Mouse (Mus musculus): Measurements from ENCODE around the gene Ly6g6d.
"Not testable (repeated sequence)": the region's sequence is repeated elsewhere in the genome, so short reads cannot be mapped to it uniquely, and the experiment has no call there.

Gene Ly6g6d

DNA sequence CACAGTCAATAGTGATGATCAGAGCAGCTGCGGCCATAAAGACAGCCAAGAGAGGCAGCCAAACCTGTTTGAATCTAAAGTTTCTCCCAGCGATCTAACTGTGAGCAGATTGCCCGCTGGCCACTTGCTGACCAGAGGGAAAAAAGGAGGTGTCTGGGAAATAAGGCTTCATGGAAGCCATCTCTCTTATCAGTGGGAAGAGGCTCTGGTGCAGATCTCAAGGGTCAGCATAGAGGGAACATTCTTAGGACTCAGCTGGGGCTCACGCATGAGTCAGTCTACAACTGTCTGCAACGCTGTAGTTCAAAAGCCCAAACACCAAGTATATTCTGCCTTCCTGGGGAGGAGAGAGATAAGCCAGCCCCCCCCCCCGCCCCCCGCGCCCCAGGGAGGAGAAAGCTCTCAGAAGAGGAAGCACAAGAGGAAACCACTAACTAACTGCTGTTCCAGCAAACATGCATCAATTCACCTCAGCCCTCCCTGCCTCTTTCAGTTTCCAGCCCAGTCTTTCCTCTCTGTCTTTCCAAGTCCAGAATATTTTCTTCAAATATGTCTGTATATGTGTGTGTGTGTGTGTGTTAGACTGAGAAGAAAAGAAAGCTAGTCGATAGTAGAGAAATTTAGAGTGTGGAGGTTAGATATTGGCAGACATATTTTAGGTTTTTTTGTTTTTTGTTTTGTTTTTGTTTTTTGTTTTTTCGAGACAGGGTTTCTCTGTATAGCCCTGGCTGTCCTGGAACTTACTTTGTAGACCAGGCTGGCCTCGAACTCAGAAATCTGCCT is 29.5 kb downstream of the Ly6g6d start:
- DNase-seq = no peak

DNA sequence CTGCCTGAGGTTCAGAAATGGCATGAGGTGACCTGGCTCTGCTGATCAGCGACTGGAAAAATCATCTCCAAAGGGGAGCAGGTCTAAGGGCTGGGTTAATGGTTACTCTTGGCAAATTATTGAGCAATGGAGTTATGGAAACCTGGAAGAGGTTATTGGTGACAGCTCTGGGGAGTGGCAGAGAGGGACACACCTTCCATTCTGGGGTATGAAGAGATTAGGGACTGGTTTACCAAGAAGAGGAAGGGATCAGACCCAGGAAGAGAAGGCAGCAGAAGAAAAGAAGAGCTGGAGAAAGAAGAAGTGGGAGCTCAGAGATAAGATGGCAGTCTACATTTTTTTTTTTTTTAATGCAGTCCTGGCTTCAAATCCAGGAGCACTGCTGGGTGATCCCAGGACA is 30.2 kb downstream of the Ly6g6d start:
- peak in 1 of 2 experiments; percentile 54 for DNase-seq

DNA sequence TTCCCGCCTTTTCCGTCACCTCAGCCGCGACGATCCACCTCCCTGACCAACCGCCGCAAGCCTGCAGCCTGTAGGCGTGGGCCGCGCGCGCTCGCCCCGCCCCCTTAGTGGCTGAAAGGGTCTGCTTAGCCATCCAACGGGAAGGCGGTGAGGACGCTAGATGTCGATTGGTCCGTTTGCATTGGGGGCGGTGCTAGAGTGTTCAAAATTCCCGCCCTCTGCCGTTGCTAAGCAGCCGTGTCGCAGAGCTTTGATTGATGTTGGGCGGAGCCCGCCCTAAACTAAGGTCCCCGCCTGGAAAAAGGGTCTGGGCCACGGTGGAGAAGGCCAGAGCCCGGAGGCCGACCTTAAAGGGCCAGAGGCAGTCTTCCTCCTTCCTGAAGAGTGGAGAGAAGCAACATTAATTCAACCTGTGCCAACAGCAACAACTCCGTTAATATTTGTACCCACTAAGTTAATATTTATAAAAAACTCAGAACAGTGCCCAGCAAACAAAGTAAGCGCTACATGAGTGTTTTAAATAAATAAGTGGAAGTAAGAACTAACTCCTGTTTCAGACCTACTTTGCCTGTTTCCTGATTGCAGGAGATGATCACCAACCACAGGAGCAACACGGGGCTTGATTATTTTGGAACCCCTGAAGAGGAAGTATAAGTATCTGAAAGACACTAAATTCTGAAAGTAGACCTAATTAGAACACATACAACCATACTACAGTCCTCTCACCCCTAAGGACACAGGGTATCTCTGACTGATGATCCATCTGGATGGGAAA is 31.0 kb downstream of the Ly6g6d start, which contains the start of gene Msh5:
Msh5 (minus strand) TSS at position 65 of the 775 bp plus-strand sequence.
- DNase-seq = peak; percentile 99

DNA sequence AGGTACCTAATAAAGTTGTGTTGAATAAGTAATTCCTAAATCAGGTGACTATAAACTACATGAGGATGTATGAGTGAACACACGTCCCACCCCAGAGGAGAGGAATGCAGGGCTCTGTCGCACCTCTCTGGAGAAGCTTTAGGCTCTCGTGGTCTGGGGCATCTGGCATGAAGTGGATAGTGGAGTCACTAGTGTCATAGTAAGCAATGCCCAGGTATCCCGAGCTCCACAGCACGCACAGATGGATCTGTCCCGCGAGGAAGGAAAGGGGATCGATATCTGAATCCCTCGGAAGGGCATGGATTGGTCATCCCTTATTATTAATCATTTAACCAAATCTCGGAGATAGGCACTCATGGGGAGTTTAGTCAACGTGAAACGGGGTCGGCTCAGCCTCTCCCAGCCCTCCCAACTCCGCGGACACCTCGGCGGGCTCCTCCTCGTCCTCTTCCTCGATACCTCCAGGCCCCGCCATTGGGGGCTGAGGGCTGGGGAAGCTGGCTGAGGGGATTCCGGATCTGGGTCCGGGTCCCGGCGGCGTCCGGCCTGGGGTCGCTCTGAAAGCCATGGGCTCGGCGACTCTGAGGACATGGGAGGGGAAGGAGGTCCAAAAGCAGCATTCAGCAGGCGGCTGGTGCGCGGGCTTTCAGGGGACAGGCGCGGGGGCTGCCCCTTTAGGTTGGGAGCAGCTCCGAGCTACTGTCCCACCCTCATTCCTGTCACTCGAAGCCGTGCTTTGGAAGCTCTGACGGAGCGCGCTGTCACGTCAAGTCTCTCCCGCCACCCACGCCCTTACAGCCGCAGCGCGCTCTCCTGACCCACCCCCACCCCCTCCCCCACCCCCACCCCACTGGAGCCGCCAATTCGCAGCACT is 31.8 kb downstream of the Ly6g6d start:
- no peak for DNase-seq

DNA sequence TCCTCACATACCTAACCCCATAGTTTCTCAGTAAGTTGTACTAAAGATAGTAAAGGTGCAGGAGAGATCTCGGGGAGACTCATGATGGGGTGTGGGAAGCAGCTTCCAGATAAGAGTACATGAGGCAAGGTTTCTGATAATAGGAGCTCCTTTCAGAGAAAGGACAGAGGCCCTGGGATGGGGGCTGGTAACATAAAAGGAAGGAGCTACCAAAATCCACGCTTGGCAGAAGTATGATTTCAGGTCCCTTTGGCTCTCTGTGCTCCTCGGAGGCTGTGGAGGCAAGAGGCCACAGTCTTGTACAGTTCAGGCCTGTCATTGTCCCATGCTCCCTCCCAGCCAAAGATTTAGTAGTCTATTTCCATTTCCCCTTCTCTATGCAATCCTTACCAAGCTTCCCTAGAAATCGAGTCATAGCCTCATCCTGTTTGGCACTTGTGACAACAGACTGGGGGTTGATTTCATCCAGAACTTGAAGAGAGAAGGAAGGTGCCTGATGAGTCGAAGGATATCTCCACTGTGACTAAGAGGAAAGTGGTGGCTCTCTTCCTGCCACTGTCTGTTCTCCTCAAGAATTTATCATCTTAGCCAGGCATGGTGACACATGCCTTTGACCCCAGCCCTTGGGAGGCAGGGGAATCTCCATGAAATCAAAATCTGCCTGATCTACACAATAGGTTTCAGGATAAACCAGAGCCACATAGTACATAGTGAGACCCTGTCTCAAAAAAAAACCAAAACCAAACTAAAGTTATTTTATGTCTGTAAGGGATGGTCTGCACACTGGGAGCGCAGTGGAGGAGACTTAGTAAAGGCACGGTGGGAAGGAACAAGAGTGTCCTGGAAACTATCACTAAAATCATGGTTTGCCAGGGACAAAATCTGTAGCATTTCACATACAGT is 32.7 kb downstream of the Ly6g6d start:
- no peak for DNase-seq

DNA sequence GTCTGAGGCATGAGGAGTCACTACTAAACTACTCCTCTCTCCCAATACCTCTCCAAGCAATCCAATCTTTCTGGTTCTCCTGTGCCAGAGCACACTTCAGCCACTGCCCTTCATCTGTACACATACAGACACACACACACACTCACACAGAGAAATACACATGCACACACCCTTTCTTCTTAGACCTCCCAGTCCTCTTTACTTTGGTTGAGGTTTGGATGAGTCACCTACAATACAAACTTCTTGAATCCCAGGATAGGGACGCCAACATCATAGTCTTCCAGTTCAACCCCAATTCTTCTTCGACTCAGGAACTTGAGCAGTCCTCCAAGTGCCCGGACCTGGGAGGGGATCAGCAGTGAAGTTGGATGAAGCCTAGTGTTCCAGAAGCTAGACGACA is 34.1 kb downstream of the Ly6g6d start:
- DNase-seq = no peak

DNA sequence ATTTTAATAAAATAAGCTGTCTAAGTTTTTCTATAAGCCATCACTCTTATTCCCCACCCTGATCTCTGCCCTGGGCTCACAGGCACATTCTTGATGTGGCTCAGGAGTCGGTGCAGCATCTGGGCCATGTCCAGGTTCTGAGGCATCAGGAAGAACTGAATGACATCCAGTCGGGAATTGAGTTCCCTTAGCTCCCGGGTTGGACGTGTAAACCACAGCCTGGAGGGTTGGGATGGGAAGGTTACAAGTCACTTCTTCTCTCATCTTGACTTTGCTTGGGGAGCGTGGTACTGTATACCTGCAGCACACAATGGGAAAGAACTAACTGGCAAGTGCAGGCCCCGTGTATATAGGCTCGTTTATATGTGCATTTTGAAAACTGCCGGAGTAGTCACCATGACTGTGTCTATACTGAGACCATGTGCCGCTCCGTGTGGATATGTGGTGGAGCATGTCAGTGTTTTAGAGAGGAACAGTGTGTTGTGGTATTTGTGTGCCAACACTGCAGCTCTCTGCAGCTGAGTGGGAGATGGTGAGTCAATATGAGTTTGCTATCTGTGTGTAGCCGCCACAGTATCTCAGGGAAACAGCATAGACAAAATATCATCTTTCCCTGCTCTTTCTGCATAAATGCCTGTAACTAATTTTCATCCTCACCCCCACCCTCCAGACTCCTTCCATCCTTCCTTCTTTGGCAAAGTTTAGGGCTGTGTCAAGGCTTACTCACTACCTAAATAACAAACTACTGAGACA is 38.6 kb downstream of the Ly6g6d start:
- DNase-seq = no peak

DNA sequence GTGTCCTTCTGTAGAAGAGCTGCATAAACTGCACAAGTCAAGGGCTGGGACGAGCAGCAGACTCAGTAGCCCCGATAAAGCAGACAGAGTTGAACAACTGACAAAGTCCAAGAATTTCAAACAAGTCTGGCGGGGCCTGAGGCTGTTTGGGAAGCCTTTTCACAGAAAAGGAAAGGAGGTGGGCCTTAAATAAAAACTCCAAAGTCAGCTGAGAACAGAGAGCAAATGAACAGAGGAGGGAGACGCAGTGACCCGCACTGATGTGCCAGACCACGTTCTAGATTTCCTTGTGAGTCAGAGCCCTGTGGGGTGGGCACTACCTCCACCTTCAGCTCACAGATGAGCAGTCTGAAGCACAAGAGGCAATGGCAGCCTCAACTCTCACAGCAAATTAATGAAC is 43.0 kb downstream of the Ly6g6d start:
- DNase-seq = no peak

DNA sequence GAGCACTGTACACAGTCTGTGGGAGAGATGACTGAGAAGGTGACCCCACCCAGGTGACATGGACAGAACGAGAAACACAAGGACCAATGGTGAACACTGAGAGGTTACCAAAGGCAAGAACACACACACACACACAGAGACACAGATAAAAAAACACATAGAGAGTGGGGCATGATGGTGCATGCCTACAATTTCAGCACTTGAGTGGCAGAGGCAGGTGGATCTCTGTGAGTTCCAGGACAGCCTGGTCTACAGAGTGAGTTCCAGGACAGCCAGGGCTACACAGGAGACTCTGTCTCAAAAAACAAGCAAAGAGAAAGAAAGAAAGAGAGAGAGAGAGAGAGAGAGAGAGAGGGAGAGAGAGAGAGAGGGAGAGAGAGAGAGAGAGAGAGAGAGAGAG is 44.2 kb downstream of the Ly6g6d start:
- not testable (repeated sequence) for DNase-seq

DNA sequence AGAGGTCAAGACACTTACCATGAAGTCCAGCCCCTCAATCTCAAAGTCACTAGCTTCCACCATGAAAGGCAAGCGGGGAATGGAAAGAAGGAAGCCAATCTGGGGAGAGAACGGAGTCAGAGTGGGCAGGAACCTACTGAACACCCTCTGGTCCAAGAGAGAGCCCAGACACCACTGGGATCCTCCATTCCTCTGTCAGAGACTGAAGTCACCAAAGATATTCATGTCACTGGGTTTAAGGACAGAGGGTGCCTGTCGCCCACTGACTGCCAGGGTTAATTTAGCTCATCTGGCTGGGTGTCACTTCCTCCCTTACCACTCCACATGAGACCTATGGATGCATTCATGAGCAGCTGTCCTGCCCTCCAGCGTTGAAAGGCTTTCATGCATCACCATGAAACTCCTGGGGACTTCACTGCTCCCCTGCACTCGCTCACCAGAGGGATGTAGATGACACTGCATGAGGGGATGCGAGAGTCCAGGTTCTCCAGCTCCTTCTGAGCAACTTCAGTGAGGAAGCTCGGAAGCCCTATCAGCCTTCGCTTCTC is 45.5 kb downstream of the Ly6g6d start:
- DNase-seq = no peak

DNA sequence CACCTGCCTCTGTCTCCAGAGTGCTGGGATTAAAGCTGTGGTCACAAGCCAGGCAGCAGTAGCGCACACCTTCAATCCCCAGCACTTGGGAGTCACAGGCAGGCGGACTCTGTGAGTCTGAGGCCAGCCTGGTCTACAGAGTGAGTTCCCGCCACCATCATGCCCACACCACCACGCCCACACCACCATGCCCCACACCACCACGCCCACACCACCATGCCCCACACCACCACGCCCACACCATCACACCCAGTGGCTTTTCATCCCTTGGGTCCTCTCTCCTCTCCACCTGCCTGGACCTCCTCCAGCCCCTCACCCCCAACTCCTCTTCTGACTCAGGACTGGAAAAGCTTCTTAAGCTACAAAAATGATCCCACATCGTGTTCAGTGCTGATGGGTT is 46.0 kb downstream of the Ly6g6d start:
- no peak for DNase-seq

DNA sequence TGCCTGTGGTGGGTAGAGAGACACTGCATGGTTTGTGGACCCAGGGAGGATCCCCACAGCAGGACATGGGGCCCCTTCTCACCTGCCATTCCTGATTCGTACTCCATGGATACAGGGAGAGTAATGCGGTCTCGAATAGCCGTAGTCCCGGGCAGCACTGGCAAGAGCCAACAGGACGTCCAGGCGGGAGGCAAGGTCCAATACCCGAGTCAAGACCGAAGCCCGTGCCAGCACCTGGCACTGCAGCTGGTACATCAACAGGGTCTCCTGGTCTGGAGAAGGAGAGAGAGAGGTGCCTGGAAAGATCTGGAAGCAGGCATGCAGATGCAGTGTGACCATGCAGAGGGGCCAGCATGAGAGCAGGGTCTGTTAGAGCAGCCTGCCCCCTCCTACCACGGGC is 46.6 kb downstream of the Ly6g6d start:
- no peak for DNase-seq

DNA sequence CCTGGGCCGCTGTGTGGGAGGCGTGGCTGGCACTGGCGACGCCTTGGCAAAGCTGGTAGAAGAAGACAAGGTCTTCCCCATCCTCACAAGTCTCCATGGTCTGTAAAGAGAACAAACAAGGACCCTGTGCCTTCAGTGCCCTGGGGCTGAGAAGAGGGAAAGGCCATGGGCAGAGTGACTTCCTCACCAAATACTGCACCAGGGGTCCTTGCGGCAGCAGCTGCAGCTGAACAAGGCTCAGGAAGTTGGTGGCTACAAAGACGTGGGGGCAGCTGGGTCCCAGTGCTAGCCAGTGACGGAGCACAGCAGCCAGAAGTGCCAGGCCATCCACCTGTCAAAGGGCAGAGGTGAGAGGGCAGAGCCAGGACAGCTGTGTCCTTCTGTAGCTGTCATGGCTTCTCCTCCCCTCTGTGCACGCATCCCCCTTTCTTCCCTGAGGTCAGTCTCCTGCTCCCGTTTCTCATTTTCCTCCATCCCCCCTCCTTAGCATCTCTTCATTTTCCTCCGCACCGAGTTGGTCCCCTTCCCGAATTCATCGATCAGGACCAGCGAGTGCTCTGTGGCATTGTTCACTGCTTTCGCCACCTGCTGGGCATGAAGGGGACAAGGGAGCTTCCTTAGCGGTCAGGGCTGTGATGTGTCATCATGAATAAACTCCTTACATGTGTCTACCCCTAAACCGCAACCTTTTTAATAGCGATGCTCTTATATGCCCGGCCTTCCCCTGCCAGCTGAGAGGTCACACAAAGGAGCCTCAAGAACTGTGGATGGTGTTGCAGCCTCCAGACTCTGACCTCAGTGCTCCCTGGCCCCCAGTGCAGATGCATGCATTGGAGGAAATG is 48.0 kb downstream of the Ly6g6d start:
- no peak for DNase-seq

DNA sequence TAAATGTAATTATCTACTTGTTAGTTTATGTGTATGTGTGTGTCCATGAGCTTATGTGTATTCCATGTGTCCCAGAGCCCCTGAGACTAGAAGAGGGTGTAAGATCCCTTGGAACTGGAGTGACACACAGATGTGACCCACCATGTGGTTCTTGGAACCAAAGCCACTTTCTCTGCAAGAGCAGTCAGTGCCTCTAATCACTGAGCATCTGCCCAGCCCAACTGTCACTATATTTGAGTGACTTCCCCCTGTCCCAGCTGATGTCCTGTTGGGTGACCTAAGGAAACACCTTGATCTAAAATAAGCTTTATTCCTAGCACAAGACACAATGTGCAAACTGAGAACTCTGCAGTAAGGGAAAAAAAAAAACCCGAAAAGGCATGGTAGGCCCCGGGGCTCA is 49.5 kb downstream of the Ly6g6d start:
- DNase-seq = no peak

DNA sequence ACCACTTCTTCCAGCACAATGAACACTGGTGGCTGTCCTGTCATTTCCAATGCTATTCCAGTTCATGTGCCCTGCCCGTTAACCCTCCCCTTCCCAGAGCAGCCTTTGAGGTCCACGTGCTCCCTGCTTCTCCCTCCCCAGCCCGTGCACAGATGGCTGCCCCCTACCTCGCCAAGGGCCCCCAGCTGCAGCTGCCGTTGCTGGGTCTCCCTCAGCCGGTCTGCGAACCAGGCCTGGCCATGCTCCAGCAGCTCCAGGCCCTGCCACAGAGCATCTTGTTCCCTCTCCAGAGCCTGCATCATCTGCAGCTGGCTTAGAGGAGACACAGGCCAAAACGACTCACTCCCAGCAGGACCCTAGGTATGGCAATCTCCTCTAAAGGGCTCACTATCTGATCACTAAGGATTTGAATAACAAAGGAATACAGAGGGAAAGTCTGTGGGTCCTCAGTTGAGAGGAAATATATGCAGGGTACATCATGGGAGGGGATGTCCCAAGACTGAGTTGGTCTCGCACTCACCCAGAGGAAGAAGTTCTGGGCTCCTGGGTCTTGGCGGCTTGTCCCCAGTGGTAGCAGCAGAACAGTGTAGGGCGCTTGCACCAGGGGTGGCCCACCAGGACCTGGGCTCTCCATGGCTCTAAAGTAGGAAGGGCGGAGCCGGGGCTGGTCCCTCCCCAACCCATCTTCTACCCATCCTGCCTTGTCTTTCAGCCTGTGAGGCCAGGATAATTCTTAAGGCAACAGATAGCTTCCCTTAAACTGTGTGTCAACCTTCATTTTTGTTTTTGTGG is 50.4 kb downstream of the Ly6g6d start, which contains the start of gene Sapcd1:
Sapcd1 (minus strand) TSS at position 740 of the 792 bp plus-strand sequence.
- no peak for DNase-seq

DNA sequence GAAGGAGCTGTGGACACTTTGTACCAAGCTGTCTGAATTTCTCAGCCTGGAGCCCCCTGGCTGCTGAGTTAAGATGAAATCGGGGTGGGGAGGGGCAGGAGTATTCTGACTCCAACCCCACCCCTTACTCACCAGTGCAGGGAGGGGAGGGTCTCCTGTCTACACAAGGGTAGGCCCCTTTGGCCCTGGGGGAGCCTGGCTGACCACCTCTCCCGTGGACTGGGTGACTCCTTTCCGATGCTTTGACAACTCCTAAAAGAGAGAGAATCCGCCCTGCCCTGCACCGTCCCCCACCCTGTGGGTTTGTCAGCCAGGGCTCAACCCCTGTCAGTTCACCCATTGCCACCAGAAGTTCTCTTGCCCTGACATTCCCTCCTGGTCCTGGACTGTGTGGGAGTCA is 51.7 kb downstream of the Ly6g6d start:
- no peak for DNase-seq

DNA sequence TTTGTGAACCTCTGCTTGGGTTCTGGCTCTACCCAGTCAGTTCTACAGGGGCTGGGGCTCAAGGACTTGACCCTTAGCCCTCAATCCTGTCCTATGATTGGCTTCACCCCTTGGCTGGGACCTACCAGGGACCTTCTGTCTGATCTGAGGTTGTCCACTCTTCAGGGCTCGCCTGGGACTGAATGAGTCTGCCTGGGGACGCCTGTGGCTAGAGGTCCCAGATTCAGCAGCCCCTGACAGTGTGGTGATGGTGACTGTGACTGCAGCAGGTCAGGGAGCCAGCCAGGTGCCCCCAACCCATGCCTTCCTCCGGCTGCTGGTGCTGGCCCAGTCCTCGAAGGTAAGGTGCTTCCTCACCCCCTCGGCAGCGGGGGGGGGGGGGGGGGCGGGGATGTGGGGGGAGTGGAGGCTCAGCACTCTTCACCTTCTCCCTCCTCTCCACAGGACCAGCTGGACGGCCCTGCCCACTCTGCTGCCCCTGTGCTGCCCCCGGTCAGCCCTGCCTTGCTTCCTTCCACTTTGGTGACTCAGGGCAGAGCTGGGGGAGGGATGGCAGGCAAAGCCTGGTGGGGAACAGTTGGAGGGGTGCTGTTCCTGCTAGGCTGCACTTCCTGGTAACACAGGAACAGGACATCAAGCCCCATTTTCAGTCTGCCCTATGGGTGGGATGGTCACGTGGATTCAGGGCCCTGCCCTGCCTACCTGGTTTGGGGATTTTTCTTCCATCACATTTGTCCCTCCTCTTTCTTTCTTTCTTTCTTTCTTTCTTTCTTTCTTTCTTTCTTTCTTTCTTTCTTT is 53.0 kb downstream of the Ly6g6d start:
- DNase-seq = peak in 1 of 2 experiments; percentile 40

DNA sequence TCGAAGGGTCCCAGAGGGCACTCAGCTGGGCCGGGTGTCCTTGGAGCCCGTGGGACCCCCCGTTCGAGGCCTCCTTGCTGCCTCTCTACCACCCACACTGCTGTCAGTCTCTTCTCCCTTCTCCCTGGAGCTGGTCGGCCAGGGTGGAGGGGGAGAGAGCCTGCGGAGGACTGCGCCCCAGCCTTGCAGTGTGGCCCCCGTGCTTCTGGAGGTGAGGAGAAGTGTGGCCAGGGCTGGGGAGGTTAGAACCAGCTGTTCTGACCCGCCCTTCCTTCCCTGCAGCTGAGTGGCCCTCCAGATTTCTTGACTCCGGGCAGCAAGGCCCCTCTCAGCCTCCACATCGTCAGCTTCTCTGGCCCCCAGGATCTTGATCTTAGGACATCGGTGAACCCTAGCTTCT is 53.6 kb downstream of the Ly6g6d start:
- DNase-seq = no peak

All from lung, adult 18-20 months (tissue).